ENCODE assay signal across 9 mouse cellular contexts in the genomic region with DNA sequence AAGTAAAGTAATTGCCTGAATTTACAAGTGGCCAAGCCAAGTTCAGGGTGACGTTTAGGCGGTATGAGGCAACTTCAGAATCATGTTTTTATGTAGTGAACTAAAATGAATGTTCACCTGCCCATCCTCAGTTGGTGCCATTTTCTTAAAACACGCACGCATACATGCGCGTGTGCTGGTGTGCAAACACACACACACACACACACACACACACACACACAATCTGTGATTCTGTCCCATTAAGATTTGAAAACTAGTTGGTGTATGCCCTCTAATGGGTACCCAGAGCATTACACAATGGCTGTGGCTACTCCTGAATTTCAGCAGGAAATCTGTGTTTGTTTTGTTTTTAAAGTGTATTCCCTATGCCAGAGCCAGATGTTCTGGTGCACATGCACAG. TPM values are rescaled to one million over a fixed set of nuclear protein-coding genes. Genes with fewer than 3 reads are reported as not detected.
DNase-seq lines count a peak whose midpoint lies in the region; ATAC-seq and TF ChIP-seq lines count a peak whose summit lies in the region.
"Had no signal": no experiment of that assay in that cellular context is flagged by ENCODE, and none has a peak within 500 bp of the region (broad histone marks: within the 10 kb centered on the region; RNA-seq: fewer than 3 reads in every experiment).

No protein-coding gene starts in this region.

- no peak; the same call in 1 of the 2 replicates for ATAC-seq in hindbrain, embryonic 13.5 days (ENCODE audit: low FRiP score)
- ATAC-seq in hindbrain, embryonic 14.5 days (ENCODE audit: low FRiP score): no peak

- no peak for TF ChIP-seq POLR2A in CH12.LX (IDR thresholded peaks at IDR 0.05; ENCODE audit: low read depth, low read length)

- no peak for TF ChIP-seq EP300 in CH12.LX (IDR thresholded peaks at IDR 0.05; ENCODE audit: low read length)

- H3K27me3 ChIP-seq in hindbrain, embryonic 10.5 days (ENCODE audit: insufficient read depth, poor library complexity, severe bottlenecking): no peaks in the 10 kb centered on the region
- no peaks in the 10 kb centered on the region for H3K27me3 ChIP-seq in hindbrain, embryonic 13.5 days
- no peaks in the 10 kb centered on the region for H3K27me3 ChIP-seq in CH12.LX (replicated peaks)
- H3K27me3 ChIP-seq in hindbrain, embryonic 14.5 days (ENCODE audit: control insufficient read depth, insufficient read depth, low read length): no peaks in the 10 kb centered on the region

- dilution Hi-C loops in CH12.LX (cut with MboI; ENCODE audit: extremely low pct_ligation_motif_present, extremely low pct_unique_long_range_greater_than_20kb, low sequenced_read_pairs): no loop called here

- intact Hi-C loops in gastrocnemius, postnatal 14 days (cut with DNase I; ENCODE audit: low total_unique reads): loop anchor here (5.0 to 10.0 kb wide), 2 partner anchors 162 to 329 kb away; no protein-coding TSS in a partner anchor

- H3K4me3 ChIP-seq in hindbrain, embryonic 10.5 days: no peak overlapping the region
- H3K4me3 ChIP-seq in hindbrain, embryonic 13.5 days: no peak overlapping the region
- H3K4me3 ChIP-seq in CH12.LX (replicated peaks in 1 of 3; ENCODE audit: low read depth in 2 of 3, low read length in 2 of 3, poor library complexity in 1 of 3): no peak overlapping the region
- no peak overlapping the region for H3K4me3 ChIP-seq in hindbrain, embryonic 14.5 days (replicated peaks; ENCODE audit: low read length)

- H3K27ac ChIP-seq in hindbrain, embryonic 10.5 days: no peak overlapping the region
- no peak overlapping the region for H3K27ac ChIP-seq in hindbrain, embryonic 13.5 days
- no peak overlapping the region for H3K27ac ChIP-seq in CH12.LX (ENCODE audit: insufficient read depth, low read depth)
- no peak overlapping the region for H3K27ac ChIP-seq in hindbrain, embryonic 14.5 days

- peak; percentile 87 to 94 for TF ChIP-seq CTCF in CH12.LX (conservative IDR thresholded peaks at IDR 0.05 in 1 of 2, IDR thresholded peaks at IDR 0.05 in 1 of 2; ENCODE audit: low read depth in 2 of 2, low read length in 2 of 2)

- in situ Hi-C loops in CH12.LX (cut with MboI; ENCODE audit: low pct_ligation_motif_present, low pct_unique_long_range_greater_than_20kb, low sequenced_read_pairs): loop anchor here (5.0 kb wide), 1 partner anchor 162 kb away; no protein-coding TSS in a partner anchor

- TF ChIP-seq RAD21 in CH12.LX (IDR thresholded peaks at IDR 0.05; ENCODE audit: low read depth, low read length): peak; percentile 94

- H3K4me1 ChIP-seq in hindbrain, embryonic 10.5 days (replicated peaks): no peaks in the 10 kb centered on the region
- H3K4me1 ChIP-seq in hindbrain, embryonic 13.5 days (replicated peaks): no peaks in the 10 kb centered on the region
- H3K4me1 ChIP-seq in CH12.LX (ENCODE audit: control insufficient read depth in 1 of 2, insufficient read depth in 2 of 2): peaks cover 2 to 4% of the 10 kb centered on the region in 2 experiments; a peak in 1 of 4 replicates
- H3K4me1 ChIP-seq in hindbrain, embryonic 14.5 days (replicated peaks; ENCODE audit: control insufficient read depth, insufficient read depth, low read length): no peaks in the 10 kb centered on the region

- no peaks in the 10 kb centered on the region for H3K79me2 ChIP-seq in CH12.LX (replicated peaks; ENCODE audit: control insufficient read depth, extremely low read depth, insufficient read depth, poor library complexity, severe bottlenecking)

- H3K9me3 ChIP-seq in hindbrain, embryonic 10.5 days: no peaks in the 10 kb centered on the region
- no peaks in the 10 kb centered on the region for H3K9me3 ChIP-seq in hindbrain, embryonic 13.5 days
- no peaks in the 10 kb centered on the region for H3K9me3 ChIP-seq in CH12.LX (replicated peaks; ENCODE audit: low read length)
- H3K9me3 ChIP-seq in hindbrain, embryonic 14.5 days (ENCODE audit: control insufficient read depth, low read length): no peaks in the 10 kb centered on the region

- no peak overlapping the region for H3K9ac ChIP-seq in hindbrain, embryonic 13.5 days
- H3K9ac ChIP-seq in CH12.LX (ENCODE audit: insufficient read depth, low read depth): 0 out of 2 replicates have a peak overlapping the region, but pooled peaks have one; percentile 22
- H3K9ac ChIP-seq in hindbrain, embryonic 14.5 days: no peak overlapping the region

- no peak overlapping the region for H3K4me2 ChIP-seq in hindbrain, embryonic 13.5 days
- H3K4me2 ChIP-seq in CH12.LX (ENCODE audit: insufficient read depth, low read depth, poor library complexity, severe bottlenecking): no peak overlapping the region
- H3K4me2 ChIP-seq in hindbrain, embryonic 14.5 days (replicated peaks): no peak overlapping the region

- no peaks in the 10 kb centered on the region for H3K36me3 ChIP-seq in hindbrain, embryonic 10.5 days
- no peaks in the 10 kb centered on the region for H3K36me3 ChIP-seq in hindbrain, embryonic 13.5 days
- no peaks in the 10 kb centered on the region for H3K36me3 ChIP-seq in CH12.LX (replicated peaks in 1 of 2; ENCODE audit: control insufficient read depth in 1 of 2, insufficient read depth in 1 of 2, low read length in 1 of 2)
- H3K36me3 ChIP-seq in hindbrain, embryonic 14.5 days (replicated peaks; ENCODE audit: control insufficient read depth, insufficient read depth): no peaks in the 10 kb centered on the region

- DNase-seq in hindbrain, embryonic 10.5 days (ENCODE audit: low spot score): peak; percentile 21
- DNase-seq in CH12.LX (ENCODE audit: extremely low read depth): peak; percentile 58
- DNase-seq in brain, adult 2 months (ENCODE audit: low read depth, low spot score): peak; percentile 61
- DNase-seq in hindbrain, embryonic 14.5 days (ENCODE audit: low spot score): peak; percentile 65
- peak; percentile 7 to 15 for DNase-seq in layer of hippocampus, postnatal 36 days
- peak; percentile 8 for DNase-seq in mesoderm, embryonic 11.5 days (ENCODE audit: low read depth, low spot score)
- DNase-seq in gastrocnemius, postnatal 14 days: no peak

- WGBS in hindbrain, embryonic 10.5 days: 91% methylated on average over 6 of the region's 6 CpGs
- 92% methylated on average over 6 of the region's 6 CpGs for WGBS in hindbrain, embryonic 13.5 days
- 94% methylated on average over 6 of the region's 6 CpGs for WGBS in hindbrain, embryonic 14.5 days

TF ChIP-seq in CH12.LX, 34 proteins besides CTCF, POLR2A, EP300 and RAD21:
- TF ChIP-seq BHLHE40 (IDR thresholded peaks at IDR 0.05; ENCODE audit: low read depth, low read length) (peak; percentile 59), MAFK (IDR thresholded peaks at IDR 0.05; ENCODE audit: insufficient replicate concordance, low read length) (no peak), USF2 (conservative IDR thresholded peaks at IDR 0.05; ENCODE audit: low read depth, low read length) (no peak), MAZ (IDR thresholded peaks at IDR 0.05; ENCODE audit: low read depth, low read length) (no peak), TCF12 (IDR thresholded peaks at IDR 0.05; ENCODE audit: low read depth, low read length) (0 out of 2 replicates have a peak, but pooled peaks have one; percentile 11), ZC3H11A (IDR thresholded peaks at IDR 0.05; ENCODE audit: low read depth, low read length) (peak; percentile 98), SMC3 (IDR thresholded peaks at IDR 0.05; ENCODE audit: low read depth, low read length) (peak; percentile 99)

RNA-seq across cellular contexts. Expression of gene Gm813, which starts 7.2 kb away (rescaled TPM):
- not detected in 2 replicates for polyA plus RNA-seq in hindbrain, embryonic 10.5 days (2016; fragmentation: Nextera tagmentation; extraction: Ambion mirVana)
- polyA plus RNA-seq in hindbrain, embryonic 13.5 days (2015; fragmentation: Nextera tagmentation; extraction: Ambion mirVana): not detected in 2 replicates
- total RNA-seq in CH12.LX (2012; rRNA removed) (not detected in 2 replicates), CH12.LX (2014; rRNA removed) (not detected in 2 replicates)
- not detected in 2 replicates for polyA plus RNA-seq in CH12.LX (2012; ENCODE audit: insufficient read length, low read depth)
- not detected in 2 replicates for polyA plus RNA-seq in hindbrain, embryonic 14.5 days (2014; fragmentation: Nextera tagmentation; extraction: Ambion mirVana)
- not detected for total RNA-seq in layer of hippocampus, postnatal 36 days (2021)
- not detected for total RNA-seq in gastrocnemius, postnatal 14 days (2021)
- total RNA-seq: layer of hippocampus, adult 8-10 months had no signal

RNA-seq across cellular contexts. Expression of gene E330017A01Rik, which starts 14.6 kb away (rescaled TPM):
- polyA plus RNA-seq in hindbrain, embryonic 10.5 days (2016; fragmentation: Nextera tagmentation; extraction: Ambion mirVana): not detected in 2 replicates
- polyA plus RNA-seq in hindbrain, embryonic 13.5 days (2015; fragmentation: Nextera tagmentation; extraction: Ambion mirVana): not detected in 2 replicates
- 0.17 and 0.21 TPM in 2 replicates for total RNA-seq in CH12.LX (2012; rRNA removed)
- not detected in 2 replicates for total RNA-seq in CH12.LX (2014; rRNA removed)
- polyA plus RNA-seq in CH12.LX (2012; ENCODE audit: insufficient read length, low read depth): not detected in 2 replicates
- polyA plus RNA-seq in hindbrain, embryonic 14.5 days (2014; fragmentation: Nextera tagmentation; extraction: Ambion mirVana): not detected in 2 replicates
- not detected for total RNA-seq in layer of hippocampus, postnatal 36 days (2021)
- not detected for total RNA-seq in gastrocnemius, postnatal 14 days (2021)
- total RNA-seq: layer of hippocampus, adult 8-10 months had no signal

RNA-seq across cellular contexts. Expression of gene Cpox, which starts 46.1 kb away (rescaled TPM):
- 20.0 and 27.8 TPM in 2 replicates for polyA plus RNA-seq in hindbrain, embryonic 10.5 days (2016; fragmentation: Nextera tagmentation; extraction: Ambion mirVana)
- 10.6 and 10.8 TPM in 2 replicates for polyA plus RNA-seq in hindbrain, embryonic 13.5 days (2015; fragmentation: Nextera tagmentation; extraction: Ambion mirVana)
- total RNA-seq in CH12.LX (2012; rRNA removed) (77.2 and 91.4 TPM in 2 replicates), CH12.LX (2014; rRNA removed) (70.3 and 74.5 TPM in 2 replicates)
- 72.3 and 75.6 TPM in 2 replicates for polyA plus RNA-seq in CH12.LX (2012; ENCODE audit: insufficient read length, low read depth)
- 12.4 and 17.5 TPM in 2 replicates for polyA plus RNA-seq in hindbrain, embryonic 14.5 days (2014; fragmentation: Nextera tagmentation; extraction: Ambion mirVana)
- 10 to 100 TPM; 52.3 to 53.8 TPM for total RNA-seq in layer of hippocampus, postnatal 36 days (2021)
- total RNA-seq in gastrocnemius, postnatal 14 days (2021): 10 to 100 TPM; 12.0 to 14.0 TPM
